Mouse (Mus musculus) midbrain, embryonic 13.5 days (tissue): ENCODE measurements at regions not wholly inside any gene's neighbourhood (a gene's known extent, or its start where the extent isn't known, plus 50 kb on each side); places are given as distances from the start of the nearest gene placed in this dataset.

ENCODE experiments used
- ATAC-seq: fragments of 200-750 bp; cut with Nextera tagmentation; 2 replicates; pipeline ENCODE4 v1.8.0; 2017; ENCODE audit warnings: mild to moderate bottlenecking, moderate TSS enrichment, moderate library complexity
- H3K27ac ChIP-seq: fragments of 300-500 bp; sonication (generic); 2 replicates; pipeline ENCODE4 v1.5.1; 2015; ENCODE audit warnings: inconsistent platforms, mild to moderate bottlenecking, moderate library complexity
- H3K27me3 ChIP-seq: fragments of 300-500 bp; sonication (generic); 2 replicates; pipeline ENCODE4 v1.6.1; 2015; ENCODE audit warnings: mild to moderate bottlenecking, inconsistent platforms
- H3K36me3 ChIP-seq: fragments of 300-500 bp; sonication (generic); 2 replicates; pipeline ENCODE4 v1.6.1; 2015; ENCODE audit warnings: mild to moderate bottlenecking, inconsistent platforms
- H3K4me1 ChIP-seq: fragments of 300-500 bp; sonication (generic); replicated peaks from 2 replicates; pipeline ENCODE4 v1.6.1; 2015; ENCODE audit warnings: inconsistent platforms
- H3K4me2 ChIP-seq: fragments of 300-500 bp; sonication (generic); replicated peaks from 2 replicates; pipeline ENCODE4 v1.6.1; 2015; ENCODE audit warnings: moderate library complexity, mild to moderate bottlenecking, inconsistent platforms
- H3K4me3 ChIP-seq: fragments of 300-500 bp; sonication (generic); replicated peaks from 2 replicates; pipeline ENCODE4 v1.5.1; 2015; ENCODE audit warnings: mild to moderate bottlenecking, inconsistent platforms
- H3K9ac ChIP-seq: fragments of 300-500 bp; sonication (generic); replicated peaks from 2 replicates; pipeline ENCODE4 v1.6.1; 2015; ENCODE audit warnings: mild to moderate bottlenecking, inconsistent platforms
- H3K9me3 ChIP-seq: fragments of 300-500 bp; sonication (generic); 2 replicates; pipeline ENCODE4 v1.6.1; 2016; ENCODE audit warnings: mild to moderate bottlenecking, inconsistent platforms
- WGBS: fragments of 180-500 bp; shearing (Covaris S2); methylation state at CpG from one replicate; pipeline ENCODE4 v1.1.7; 2015; 5-methylcytosine and 5-hydroxymethylcytosine counted together

DNA sequence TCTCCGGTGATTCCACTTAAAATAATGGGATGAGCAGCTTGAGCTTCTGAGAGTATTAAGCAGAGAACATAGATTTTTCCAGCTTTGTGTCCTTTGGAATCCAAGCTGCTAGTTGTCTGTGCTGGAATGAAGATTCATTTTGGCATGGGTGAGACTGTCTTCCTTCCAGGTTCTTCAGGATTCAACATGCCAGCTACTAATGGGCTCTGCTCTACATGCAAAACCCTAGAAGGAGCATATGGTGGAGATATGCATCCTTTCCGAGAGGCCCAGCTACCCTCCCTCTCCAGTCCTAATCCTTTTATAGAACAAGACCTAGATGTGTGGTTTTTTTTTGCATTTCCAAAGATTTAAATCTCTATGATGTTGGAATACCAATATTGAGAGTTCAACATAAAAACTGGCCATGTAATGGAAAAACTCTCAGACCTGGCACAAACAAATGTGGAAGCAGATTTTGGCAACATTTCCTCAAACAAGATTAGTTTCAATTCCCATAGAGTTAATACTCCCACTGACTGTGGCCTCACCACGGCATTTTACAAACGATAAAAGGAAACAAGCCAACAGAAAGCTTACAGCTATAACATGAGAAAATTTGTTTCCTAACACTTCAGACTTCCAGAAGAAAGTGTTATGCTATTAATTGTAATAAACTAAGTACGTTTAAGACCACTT, 364.5 kb downstream of the Sv2b start:
- ATAC-seq, result no peak

DNA sequence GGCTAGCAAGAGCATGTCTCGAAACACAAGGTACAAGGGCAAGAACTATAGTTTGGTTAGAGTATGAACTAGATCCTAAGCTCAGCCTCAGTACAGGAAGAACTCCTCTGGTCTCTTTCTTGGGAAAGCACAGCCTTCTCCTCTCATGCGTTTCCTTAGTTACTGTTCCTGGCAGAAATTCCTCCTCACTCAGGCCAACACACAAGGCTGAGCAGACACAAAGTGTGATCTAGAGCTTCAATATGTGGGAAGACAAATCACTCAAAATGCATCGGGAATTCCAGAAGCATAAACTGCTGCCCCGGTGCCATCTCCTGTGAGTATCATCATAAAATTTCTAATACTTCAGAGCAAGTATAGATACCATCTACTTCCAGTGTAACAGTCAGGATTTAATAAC, 366.1 kb downstream of the Sv2b start:
- H3K36me3 ChIP-seq, result no peaks in the 10 kb centered on the region
- H3K9me3 ChIP-seq, result no peaks in the 10 kb centered on the region
- H3K4me2 ChIP-seq, result no peak overlapping the region
- H3K4me1 ChIP-seq, result no peaks in the 10 kb centered on the region
- H3K27me3 ChIP-seq, result no peaks in the 10 kb centered on the region
- ATAC-seq, result no peak
- H3K9ac ChIP-seq, result no peak overlapping the region
- H3K4me3 ChIP-seq, result no peak overlapping the region
- 82% methylated on average over 4 of the region's 4 CpGs for WGBS
- no peak overlapping the region for H3K27ac ChIP-seq

More for the DNA sequence above, 364.5 kb downstream of the Sv2b start:
- H3K36me3 ChIP-seq, result no peaks in the 10 kb centered on the region
- no peaks in the 10 kb centered on the region for H3K27me3 ChIP-seq
- 77% methylated on average over 5 of the region's 5 CpGs for WGBS
- H3K4me1 ChIP-seq, result no peaks in the 10 kb centered on the region
- H3K9me3 ChIP-seq, result no peaks in the 10 kb centered on the region
- no peak overlapping the region for H3K4me2 ChIP-seq
- no peak overlapping the region for H3K9ac ChIP-seq
- no peak overlapping the region for H3K27ac ChIP-seq
- H3K4me3 ChIP-seq, result no peak overlapping the region

DNA sequence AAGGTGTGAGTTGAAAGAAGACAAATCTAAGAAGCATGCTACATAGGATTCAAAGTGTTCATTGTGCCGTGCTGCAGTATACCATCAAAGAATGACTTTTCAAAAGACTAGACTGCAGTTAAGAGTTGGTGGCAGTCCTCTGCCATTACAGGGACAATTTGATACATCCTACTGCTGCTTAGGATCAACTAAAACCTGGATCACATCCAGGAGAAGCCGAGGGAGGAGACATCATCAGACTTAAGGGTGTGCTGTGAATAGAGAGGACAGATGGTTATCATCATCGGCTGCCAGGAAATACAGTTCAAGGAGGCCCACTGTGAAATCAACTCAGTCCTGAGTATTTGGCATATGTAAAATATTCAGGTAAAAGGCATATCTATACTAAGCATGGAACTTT, 366.9 kb downstream of the Sv2b start:
- Histone ChIP-seq H3K4me1 (no peaks in the 10 kb centered on the region), H3K4me2 (no peak overlapping the region), H3K4me3 (no peak overlapping the region), H3K36me3 (no peaks in the 10 kb centered on the region), H3K27me3 (no peaks in the 10 kb centered on the region), H3K9ac (no peak overlapping the region), H3K27ac (no peak overlapping the region), H3K9me3 (no peaks in the 10 kb centered on the region)
- WGBS, result 81% methylated on average over 3 of the region's 3 CpGs
- no peak for ATAC-seq

DNA sequence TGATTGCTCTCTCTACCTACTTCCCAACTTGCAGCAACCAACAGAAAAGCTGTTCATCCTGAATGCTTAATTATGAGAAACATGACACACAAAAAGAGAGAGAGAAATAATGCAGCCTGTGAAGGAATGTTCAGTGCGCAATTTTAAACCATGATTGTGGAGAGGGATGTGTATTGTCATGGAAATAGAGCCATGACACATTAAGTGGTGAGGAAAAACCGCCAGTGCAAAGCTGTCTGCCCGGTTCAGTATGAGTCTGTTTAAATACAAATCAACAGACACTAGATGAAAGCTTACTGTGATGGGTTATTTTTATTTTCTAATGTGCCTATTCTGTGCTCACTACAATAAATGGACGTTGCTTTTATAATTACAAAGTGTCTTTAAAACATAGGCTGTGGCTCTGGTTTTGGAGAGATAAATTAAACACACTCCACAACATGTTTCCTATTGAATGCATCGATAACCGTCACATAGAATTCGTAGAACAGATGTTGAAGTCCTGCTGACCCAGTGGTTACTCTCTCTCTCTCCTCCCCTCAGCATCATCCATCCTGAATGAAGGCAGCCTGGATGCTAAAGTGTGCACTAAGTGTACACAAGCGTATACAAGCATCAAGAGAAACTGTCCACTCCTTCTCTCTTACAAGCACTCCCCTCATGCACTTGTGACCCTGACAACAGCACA, 374.7 kb upstream of the Slco3a1 start:
- 40% methylated on average over 8 of the region's 8 CpGs for WGBS
- Histone ChIP-seq H3K36me3 (no peaks in the 10 kb centered on the region), H3K9me3 (no peaks in the 10 kb centered on the region), H3K9ac (no peak overlapping the region), H3K4me1 (peaks cover 10% of the 10 kb centered on the region), H3K4me3 (no peak overlapping the region), H3K27ac (no peak overlapping the region), H3K4me2 (no peak overlapping the region), H3K27me3 (no peaks in the 10 kb centered on the region)
- ATAC-seq, result no peak

DNA sequence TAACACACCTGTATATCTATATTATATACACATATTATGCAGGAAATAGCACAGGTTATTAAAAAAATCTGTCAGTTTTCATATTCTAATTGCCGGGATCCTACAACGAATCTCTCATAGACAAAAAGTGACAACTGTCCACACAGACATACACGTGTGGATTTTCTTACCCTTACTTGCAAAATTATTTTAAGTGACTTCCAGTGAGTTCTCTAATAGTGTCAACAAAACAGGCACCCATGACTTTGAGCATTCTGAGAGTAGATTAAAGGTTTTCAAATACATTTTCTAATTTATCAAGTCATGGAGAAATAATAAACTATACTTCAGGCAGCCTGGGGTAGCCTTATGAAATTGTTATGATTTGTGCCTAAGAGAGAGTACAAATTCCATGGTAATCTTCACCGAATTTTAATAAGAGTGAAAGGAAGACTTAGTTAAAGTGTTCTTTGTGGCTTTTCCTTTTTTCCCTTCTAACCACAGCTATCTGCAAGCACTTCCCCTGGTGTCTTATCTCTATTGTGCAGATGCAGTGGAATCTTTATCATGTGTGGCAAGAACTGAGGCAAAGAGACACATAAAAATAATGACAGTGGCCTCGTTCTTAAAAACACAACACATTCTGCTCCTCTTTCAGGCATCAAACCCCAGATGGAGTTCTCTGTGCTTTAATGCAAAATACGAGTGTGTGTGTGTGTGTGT, 373.8 kb upstream of the Slco3a1 start:
- Histone ChIP-seq H3K4me2 (no peak overlapping the region), H3K36me3 (no peaks in the 10 kb centered on the region), H3K27me3 (no peaks in the 10 kb centered on the region), H3K27ac (no peak overlapping the region), H3K4me3 (no peak overlapping the region), H3K4me1 (peaks cover 10% of the 10 kb centered on the region), H3K9me3 (no peaks in the 10 kb centered on the region), H3K9ac (no peak overlapping the region)
- ATAC-seq, result no peak
- 74% methylated on average over 6 of the region's 6 CpGs for WGBS

DNA sequence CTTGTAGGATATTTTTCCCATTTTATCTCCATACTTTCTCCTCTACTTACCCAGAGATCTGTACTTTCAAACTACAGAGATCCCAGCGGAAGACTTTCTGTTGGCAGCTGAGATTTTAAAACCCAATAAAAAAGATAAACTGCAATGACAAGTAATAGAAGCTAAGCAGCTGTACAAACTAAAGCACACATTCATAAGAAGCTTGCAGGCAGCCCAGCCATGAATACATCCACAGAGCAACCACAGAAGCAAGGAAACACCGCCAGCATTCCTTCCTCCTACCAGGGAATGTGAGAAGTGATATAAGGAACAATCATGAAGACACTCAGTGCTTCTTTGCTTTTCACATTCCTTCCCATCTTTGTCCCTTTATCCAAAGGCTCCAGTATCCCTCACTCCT, 372.1 kb upstream of the Slco3a1 start:
- no peak for ATAC-seq
- no peak overlapping the region for H3K4me2 ChIP-seq
- peaks cover 10% of the 10 kb centered on the region for H3K4me1 ChIP-seq
- no peak overlapping the region for H3K27ac ChIP-seq
- H3K36me3 ChIP-seq, result no peaks in the 10 kb centered on the region
- H3K9ac ChIP-seq, result no peak overlapping the region
- no peak overlapping the region for H3K4me3 ChIP-seq
- H3K9me3 ChIP-seq, result no peaks in the 10 kb centered on the region
- WGBS, result 64% methylated on average over 2 of the region's 2 CpGs
- no peaks in the 10 kb centered on the region for H3K27me3 ChIP-seq

DNA sequence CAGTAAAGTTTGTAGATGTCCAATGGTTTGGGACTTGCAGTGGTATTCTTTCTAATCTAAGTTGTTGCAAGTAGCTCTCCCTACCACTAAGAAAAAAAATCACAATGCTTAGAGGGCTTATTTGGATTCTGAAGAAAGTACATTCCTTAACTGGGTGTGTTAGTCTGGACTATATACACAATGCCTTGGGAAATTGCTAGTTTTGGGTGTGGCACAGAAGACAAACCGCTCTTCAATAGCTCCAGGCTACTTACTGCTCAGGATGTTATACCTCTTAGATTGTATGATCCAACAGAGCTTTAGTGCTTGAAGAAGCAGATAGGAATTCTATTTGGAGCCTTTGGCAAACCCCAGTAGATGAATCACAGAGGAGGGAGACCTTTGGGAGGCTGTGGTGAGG, 369.6 kb upstream of the Slco3a1 start:
- H3K4me1 ChIP-seq, result peaks cover 3% of the 10 kb centered on the region
- H3K4me3 ChIP-seq, result no peak overlapping the region
- no peak overlapping the region for H3K4me2 ChIP-seq
- no peak for ATAC-seq
- H3K27me3 ChIP-seq, result no peaks in the 10 kb centered on the region
- H3K9me3 ChIP-seq, result no peaks in the 10 kb centered on the region
- H3K9ac ChIP-seq, result no peak overlapping the region
- 94% methylated on average over 1 of the region's 1 CpGs for WGBS
- H3K27ac ChIP-seq, result no peak overlapping the region
- H3K36me3 ChIP-seq, result no peaks in the 10 kb centered on the region

DNA sequence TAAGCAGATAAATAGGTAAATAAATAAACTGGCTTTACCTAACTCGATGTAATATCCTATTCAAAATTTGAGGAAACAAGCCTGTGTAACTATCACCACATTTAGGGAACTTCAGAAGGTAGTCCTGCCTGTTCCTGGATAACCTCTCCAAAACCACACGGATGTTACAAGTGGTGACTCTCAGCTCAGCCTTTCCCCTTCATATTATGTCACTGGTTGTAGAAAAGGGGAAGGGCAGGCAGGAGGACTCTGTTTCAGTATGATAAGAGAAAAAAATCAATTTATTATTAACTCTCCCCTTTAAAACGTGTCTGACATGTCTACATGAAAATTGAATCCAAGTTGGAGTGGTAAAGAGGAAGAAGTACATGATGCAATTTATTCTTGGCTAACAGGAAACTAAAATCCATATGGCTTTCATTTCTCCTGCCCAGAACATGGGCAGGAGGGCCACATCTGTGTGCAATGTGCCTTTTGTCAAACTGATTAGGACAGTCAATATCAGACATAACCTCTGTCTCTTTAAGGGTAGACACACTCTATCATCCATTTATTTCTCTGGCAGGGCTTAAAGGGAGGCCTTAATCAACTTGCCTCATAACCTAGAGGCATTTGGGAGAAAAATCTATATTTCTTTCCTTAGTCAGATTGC, 353.9 kb upstream of the Slco3a1 start:
- Histone ChIP-seq H3K4me1 (no peaks in the 10 kb centered on the region), H3K36me3 (no peaks in the 10 kb centered on the region), H3K4me3 (no peak overlapping the region), H3K27ac (no peak overlapping the region), H3K9ac (no peak overlapping the region), H3K4me2 (no peak overlapping the region), H3K27me3 (no peaks in the 10 kb centered on the region), H3K9me3 (no peaks in the 10 kb centered on the region)
- no peak for ATAC-seq
- WGBS, result 68% methylated on average over 3 of the region's 3 CpGs

DNA sequence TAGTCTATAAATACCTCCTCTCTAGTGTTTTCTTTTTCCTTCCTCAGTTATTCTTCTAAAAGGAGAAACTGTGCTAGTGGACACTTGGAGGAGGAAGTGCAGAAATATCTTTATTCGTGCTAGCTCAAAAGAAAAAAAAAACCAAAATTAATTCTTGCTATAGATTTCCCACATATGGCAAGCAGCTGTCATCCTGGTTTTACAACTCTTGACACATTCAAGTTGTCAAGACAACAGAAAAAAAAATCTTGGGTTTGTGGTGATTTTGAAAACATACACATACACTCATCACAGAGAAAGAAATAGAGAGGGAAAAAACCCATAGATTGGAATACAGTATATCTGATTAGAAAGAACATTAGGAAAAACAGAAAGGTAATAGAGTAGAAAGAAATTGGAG, 352.8 kb upstream of the Slco3a1 start:
- H3K4me2 ChIP-seq, result no peak overlapping the region
- ATAC-seq, result no peak
- no peak overlapping the region for H3K4me3 ChIP-seq
- no peak overlapping the region for H3K9ac ChIP-seq
- no peak overlapping the region for H3K27ac ChIP-seq
- WGBS, result 84% methylated on average over 1 of the region's 1 CpGs
- H3K9me3 ChIP-seq, result no peaks in the 10 kb centered on the region
- H3K4me1 ChIP-seq, result no peaks in the 10 kb centered on the region
- H3K36me3 ChIP-seq, result no peaks in the 10 kb centered on the region
- no peaks in the 10 kb centered on the region for H3K27me3 ChIP-seq

DNA sequence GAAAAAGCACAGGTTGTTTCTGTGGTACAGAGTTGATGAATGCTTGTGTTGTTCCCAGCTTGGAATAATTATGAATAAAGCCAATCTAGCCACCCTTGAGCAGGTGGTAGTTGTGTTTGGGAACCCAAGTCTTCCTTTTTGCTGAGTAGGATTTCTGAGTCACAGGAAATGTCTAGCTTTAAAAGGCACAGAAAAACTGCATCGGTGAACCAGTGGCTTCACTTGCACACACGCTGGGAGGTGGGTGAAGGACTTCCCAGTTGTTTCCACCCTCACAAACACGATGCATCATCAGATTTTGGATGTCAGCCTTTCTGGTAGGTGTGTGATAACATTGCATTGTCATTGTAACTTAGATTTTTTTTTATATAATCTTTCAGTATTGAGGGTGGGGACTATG, 322.9 kb upstream of the Slco3a1 start:
- H3K4me2 ChIP-seq, result no peak overlapping the region
- no peaks in the 10 kb centered on the region for H3K27me3 ChIP-seq
- ATAC-seq, result no peak
- no peak overlapping the region for H3K4me3 ChIP-seq
- H3K27ac ChIP-seq, result no peak overlapping the region
- no peaks in the 10 kb centered on the region for H3K9me3 ChIP-seq
- no peak overlapping the region for H3K9ac ChIP-seq
- no peaks in the 10 kb centered on the region for H3K4me1 ChIP-seq
- 82% methylated on average over 3 of the region's 3 CpGs for WGBS
- H3K36me3 ChIP-seq, result no peaks in the 10 kb centered on the region

DNA sequence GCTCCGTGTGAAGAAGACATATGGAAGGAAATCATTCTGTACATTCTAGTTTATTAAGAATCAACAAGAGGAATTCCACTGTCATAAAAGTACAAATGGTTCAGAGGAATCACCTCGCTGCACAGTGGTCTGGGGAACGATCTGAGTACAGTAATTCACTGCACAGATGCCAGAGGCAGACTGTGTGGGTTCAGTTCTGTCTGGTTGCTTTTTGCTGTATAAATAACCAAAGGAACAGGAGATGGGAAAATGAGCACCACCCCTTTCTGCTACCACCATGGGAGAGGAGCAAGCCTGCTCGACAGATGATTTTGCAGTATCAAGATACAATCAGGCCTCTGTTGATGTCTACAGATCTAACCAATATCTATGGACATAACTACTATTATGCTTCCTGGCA, 322.1 kb upstream of the Slco3a1 start:
- no peaks in the 10 kb centered on the region for H3K9me3 ChIP-seq
- H3K9ac ChIP-seq, result no peak overlapping the region
- H3K4me3 ChIP-seq, result no peak overlapping the region
- 87% methylated on average over 4 of the region's 4 CpGs for WGBS
- no peak for ATAC-seq
- H3K36me3 ChIP-seq, result no peaks in the 10 kb centered on the region
- no peaks in the 10 kb centered on the region for H3K4me1 ChIP-seq
- no peak overlapping the region for H3K4me2 ChIP-seq
- no peak overlapping the region for H3K27ac ChIP-seq
- no peaks in the 10 kb centered on the region for H3K27me3 ChIP-seq

DNA sequence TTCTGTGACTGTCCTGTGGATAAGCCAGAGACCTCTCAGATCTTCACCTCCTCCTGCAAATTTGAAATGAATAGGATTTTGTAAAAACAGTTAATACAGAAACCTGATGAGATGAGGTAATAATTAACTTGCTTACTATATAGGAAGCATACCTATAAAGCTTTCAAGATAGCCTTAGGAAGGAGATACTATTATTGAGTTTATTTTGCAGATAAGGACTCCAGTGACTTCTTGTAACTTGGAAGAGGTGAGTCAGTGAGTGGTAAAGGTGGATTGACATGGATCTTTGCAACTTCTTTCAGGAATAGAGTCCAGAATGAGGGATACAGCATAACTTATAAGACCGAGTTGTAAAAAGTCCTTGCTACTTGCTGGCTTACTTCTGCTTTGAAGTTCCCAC, 315.7 kb upstream of the Slco3a1 start:
- no peak overlapping the region for H3K4me3 ChIP-seq
- no peaks in the 10 kb centered on the region for H3K4me1 ChIP-seq
- no peak overlapping the region for H3K27ac ChIP-seq
- ATAC-seq, result no peak
- 89% methylated on average over 1 of the region's 1 CpGs for WGBS
- H3K27me3 ChIP-seq, result no peaks in the 10 kb centered on the region
- H3K9me3 ChIP-seq, result peaks cover 5% of the 10 kb centered on the region; the same call in 1 of the 2 replicates
- no peaks in the 10 kb centered on the region for H3K36me3 ChIP-seq
- no peak overlapping the region for H3K9ac ChIP-seq
- no peak overlapping the region for H3K4me2 ChIP-seq
